Mouse (Mus musculus): ENCODE measurements at regions not wholly inside any gene's neighbourhood (a gene's known extent, or its start where the extent isn't known, plus 50 kb on each side); places are given as distances from the start of the nearest gene placed in this dataset.

DNA sequence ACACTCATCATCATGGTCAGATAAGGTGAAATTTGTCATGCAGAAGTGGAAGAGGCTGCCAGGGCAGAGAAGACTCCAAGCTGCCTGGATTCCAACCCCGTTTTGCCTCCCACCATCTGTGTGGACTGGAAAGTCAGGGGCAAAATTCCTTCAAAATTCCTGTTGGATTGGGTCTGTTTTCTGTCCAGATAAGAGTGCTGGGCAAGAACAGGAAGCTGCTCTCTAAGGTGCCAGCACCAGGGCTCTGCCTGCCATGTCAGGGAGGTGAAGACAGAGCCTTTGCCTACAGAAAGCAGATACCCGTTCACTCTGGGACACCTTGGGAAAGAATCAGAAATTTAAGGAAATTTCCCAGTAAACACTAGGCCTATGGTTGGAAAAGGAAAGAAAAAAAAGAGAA, 112.5 kb upstream of the Sash1 start:
- Histone ChIP-seq H3K27ac (ENCODE audit: insufficient read depth, low read depth, low read length) (no peak overlapping the region), H3K4me1 (ENCODE audit: control insufficient read depth, insufficient read depth, low read length) (peaks cover 19% of the 10 kb centered on the region), H3K4me3 (ENCODE audit: insufficient read depth, low read length) (no peak overlapping the region)
- no peak for TF ChIP-seq POLR2A (IDR thresholded peaks at IDR 0.05; ENCODE audit: borderline replicate concordance, low read depth, low read length)
- no peak for TF ChIP-seq CTCF (IDR thresholded peaks at IDR 0.05; ENCODE audit: low read depth, low read length)

DNA sequence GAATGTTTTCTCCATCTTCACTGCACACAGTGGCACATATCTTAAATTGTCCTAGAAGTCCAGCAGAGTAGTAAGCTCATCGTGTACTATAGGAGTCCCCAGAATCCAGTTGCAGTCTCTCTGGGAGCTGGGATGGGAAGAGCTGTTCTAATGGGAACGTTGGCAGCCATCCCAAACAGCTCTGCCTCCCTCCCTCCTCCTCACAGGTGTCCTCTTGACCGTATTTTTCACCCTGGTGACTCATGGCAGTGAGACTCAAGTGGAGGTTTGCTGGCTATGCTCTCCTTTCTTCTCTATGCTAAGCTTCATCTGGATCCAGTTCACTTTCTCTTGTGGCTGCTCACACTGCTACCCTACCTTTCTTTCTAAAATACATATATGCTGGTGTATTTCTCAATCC, 109.2 kb upstream of the Sash1 start:
- no peak overlapping the region for H3K27ac ChIP-seq (ENCODE audit: insufficient read depth, low read depth, low read length)
- no peak overlapping the region for H3K4me3 ChIP-seq (ENCODE audit: insufficient read depth, low read length)
- TF ChIP-seq CTCF (IDR thresholded peaks at IDR 0.05; ENCODE audit: low read depth, low read length) (no peak), POLR2A (IDR thresholded peaks at IDR 0.05; ENCODE audit: borderline replicate concordance, low read depth, low read length) (no peak)
- H3K4me1 ChIP-seq (ENCODE audit: control insufficient read depth, insufficient read depth, low read length): peaks cover 19% of the 10 kb centered on the region

DNA sequence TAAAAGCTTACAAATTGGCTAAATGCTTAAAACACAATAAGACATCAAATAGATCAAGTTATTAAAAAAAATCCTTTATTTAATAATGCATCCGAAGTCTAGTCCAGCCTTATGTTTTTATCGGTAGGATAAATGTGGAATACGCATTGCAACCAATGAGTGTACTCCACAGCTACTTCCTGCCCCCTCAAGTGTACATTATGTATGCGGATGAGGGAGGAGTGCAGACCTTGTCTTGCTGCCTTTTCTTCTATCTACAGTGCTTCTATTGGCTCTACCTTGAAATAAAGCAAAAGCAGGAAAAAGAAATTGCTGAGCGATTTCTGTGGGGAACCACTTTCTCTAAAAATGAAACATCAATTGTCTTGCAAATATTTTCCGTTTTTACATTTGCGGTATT, 100.5 kb upstream of the Sash1 start:
- Histone ChIP-seq H3K4me3 (ENCODE audit: insufficient read depth, low read length) (no peak overlapping the region), H3K4me1 (ENCODE audit: control insufficient read depth, insufficient read depth, low read length) (no peaks in the 10 kb centered on the region), H3K27ac (ENCODE audit: insufficient read depth, low read depth, low read length) (no peak overlapping the region)
- TF ChIP-seq CTCF (IDR thresholded peaks at IDR 0.05; ENCODE audit: low read depth, low read length): no peak
- no peak for TF ChIP-seq POLR2A (IDR thresholded peaks at IDR 0.05; ENCODE audit: borderline replicate concordance, low read depth, low read length)

DNA sequence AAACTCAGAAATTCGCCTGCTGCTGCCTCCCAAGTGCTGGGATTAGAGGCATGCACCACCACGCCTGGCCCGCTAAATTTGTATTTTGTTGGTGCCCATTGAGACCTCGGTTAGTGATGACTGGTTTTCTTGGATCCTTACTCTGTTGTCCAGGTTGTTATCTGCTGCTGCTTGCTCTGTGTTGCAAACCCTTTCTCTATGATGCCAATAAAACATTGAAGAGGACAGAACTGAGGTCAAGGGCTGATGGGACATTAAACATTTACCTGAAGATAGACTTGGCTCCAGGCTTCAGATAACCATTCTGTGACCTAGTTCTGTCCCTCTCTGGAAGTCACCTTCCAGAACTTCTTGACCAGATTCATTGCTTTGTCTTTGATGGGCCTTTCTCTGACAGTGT, 97.5 kb upstream of the Sash1 start:
- no peaks in the 10 kb centered on the region for H3K4me1 ChIP-seq (ENCODE audit: control insufficient read depth, insufficient read depth, low read length)
- TF ChIP-seq CTCF (IDR thresholded peaks at IDR 0.05; ENCODE audit: low read depth, low read length) (no peak), POLR2A (IDR thresholded peaks at IDR 0.05; ENCODE audit: borderline replicate concordance, low read depth, low read length) (no peak)
- no peak overlapping the region for H3K27ac ChIP-seq (ENCODE audit: insufficient read depth, low read depth, low read length)
- no peak overlapping the region for H3K4me3 ChIP-seq (ENCODE audit: insufficient read depth, low read length)

DNA sequence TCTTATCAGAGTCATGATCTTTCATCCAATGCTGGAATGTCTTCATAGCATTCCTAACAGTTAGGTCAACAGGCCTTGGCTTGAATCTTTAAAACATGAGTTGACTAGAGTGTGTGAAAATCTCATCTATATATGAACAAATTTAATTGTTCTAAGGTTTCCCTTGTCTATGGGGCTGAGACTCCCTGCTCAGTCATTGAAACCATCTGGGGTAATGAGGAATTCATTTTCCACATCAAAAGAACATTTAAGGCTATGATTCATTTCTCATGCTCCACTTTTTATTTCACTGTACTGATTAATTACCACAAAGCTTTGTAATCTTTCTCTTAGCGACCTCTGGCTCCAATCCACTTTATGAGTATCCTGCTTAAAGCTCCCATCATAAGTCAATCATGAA, 94.7 kb upstream of the Sash1 start:
- H3K27ac ChIP-seq (ENCODE audit: insufficient read depth, low read depth, low read length): no peak overlapping the region
- no peaks in the 10 kb centered on the region for H3K4me1 ChIP-seq (ENCODE audit: control insufficient read depth, insufficient read depth, low read length)
- no peak overlapping the region for H3K4me3 ChIP-seq (ENCODE audit: insufficient read depth, low read length)
- TF ChIP-seq CTCF (IDR thresholded peaks at IDR 0.05; ENCODE audit: low read depth, low read length): no peak
- TF ChIP-seq POLR2A (IDR thresholded peaks at IDR 0.05; ENCODE audit: borderline replicate concordance, low read depth, low read length): no peak

DNA sequence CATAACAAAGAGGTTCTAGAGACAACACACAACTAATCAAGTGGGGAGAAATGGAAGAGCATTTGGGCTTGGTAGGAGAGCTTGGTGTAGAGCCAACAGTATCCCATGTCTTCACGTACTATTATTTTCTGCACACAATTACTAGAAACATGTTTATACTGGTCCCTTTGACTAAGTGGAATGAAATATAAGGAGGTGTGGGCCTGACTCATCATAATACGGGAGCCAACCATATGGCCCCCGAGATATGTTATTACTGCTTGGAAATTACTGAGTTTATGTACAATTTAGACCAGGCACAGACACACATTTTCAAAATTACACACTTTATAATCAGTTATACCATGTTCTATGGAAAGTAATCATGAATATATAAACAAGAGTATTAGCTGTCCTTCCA, 92.7 kb upstream of the Sash1 start:
- Histone ChIP-seq H3K4me1 (ENCODE audit: control insufficient read depth, insufficient read depth, low read length) (peaks cover 2% of the 10 kb centered on the region; the same call in 1 of the 2 replicates), H3K4me3 (ENCODE audit: insufficient read depth, low read length) (no peak overlapping the region), H3K27ac (ENCODE audit: insufficient read depth, low read depth, low read length) (no peak overlapping the region)
- TF ChIP-seq CTCF (IDR thresholded peaks at IDR 0.05; ENCODE audit: low read depth, low read length) (no peak), POLR2A (IDR thresholded peaks at IDR 0.05; ENCODE audit: borderline replicate concordance, low read depth, low read length) (no peak)

DNA sequence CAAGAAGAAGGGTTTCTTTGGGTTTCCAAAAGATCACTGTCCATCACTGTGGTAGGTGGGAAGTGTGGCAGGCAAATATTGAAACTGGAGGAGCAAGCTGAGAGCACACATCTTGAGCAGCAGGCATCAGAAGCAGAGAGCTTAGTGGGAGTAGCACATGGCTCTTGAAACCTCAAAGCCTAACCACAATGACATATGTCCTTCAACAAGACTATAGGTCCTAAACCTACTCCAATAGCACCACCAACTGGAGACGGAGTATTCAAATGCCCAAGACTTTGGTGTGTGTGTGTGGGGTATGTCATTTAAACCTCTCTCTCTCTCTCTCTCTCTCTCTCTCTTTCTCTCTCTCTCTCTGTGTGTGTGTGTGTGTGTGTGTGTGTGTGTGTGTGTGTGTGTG, 88.1 kb upstream of the Sash1 start:
- H3K4me1 ChIP-seq (ENCODE audit: control insufficient read depth, insufficient read depth, low read length): peaks cover 11% of the 10 kb centered on the region
- no peak for TF ChIP-seq POLR2A (IDR thresholded peaks at IDR 0.05; ENCODE audit: borderline replicate concordance, low read depth, low read length)
- no peak for TF ChIP-seq CTCF (IDR thresholded peaks at IDR 0.05; ENCODE audit: low read depth, low read length)
- no peak overlapping the region for H3K4me3 ChIP-seq (ENCODE audit: insufficient read depth, low read length)
- H3K27ac ChIP-seq (ENCODE audit: insufficient read depth, low read depth, low read length): no peak overlapping the region

DNA sequence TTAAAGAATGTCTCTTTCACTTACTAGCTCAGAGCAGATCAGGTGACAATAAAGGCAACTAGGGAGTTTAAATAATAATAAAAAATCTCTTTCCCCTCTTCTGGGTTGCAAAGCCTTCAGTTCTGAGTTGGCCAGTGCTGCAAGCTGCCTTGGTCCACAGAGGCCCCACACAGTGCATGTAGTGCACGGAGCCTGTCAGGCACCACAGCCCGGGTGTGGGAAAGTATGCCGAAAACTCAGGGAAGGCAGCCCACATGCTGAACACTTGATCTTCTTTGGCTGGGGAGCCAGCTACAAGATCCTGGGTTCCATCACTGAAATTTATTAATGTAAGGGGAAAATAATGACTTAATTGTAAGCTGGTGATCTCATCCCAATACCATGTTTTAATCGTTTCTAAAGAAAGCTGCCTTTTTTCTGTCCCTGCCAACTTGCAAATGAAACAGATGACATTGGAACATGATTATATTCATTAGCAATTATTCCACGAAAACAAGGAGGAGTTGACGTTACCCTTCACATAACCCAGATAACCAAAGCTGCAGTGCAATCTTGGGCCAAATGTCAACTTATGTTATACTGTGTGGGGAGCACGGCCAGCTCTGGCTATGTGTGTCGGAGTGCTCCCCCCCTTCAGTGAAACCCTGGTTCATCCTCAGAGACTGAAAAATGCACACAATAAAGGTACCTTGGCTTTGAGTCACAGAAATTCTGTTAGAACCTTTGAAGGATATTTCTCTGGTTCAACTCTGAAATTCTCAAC, 87.1 kb upstream of the Sash1 start:
- Histone ChIP-seq H3K4me1 (ENCODE audit: control insufficient read depth, insufficient read depth, low read length) (peaks cover 11% of the 10 kb centered on the region), H3K27ac (ENCODE audit: insufficient read depth, low read depth, low read length) (no peak overlapping the region), H3K4me3 (ENCODE audit: insufficient read depth, low read length) (no peak overlapping the region)
- TF ChIP-seq POLR2A (IDR thresholded peaks at IDR 0.05; ENCODE audit: borderline replicate concordance, low read depth, low read length): no peak
- TF ChIP-seq CTCF (IDR thresholded peaks at IDR 0.05; ENCODE audit: low read depth, low read length): no peak

DNA sequence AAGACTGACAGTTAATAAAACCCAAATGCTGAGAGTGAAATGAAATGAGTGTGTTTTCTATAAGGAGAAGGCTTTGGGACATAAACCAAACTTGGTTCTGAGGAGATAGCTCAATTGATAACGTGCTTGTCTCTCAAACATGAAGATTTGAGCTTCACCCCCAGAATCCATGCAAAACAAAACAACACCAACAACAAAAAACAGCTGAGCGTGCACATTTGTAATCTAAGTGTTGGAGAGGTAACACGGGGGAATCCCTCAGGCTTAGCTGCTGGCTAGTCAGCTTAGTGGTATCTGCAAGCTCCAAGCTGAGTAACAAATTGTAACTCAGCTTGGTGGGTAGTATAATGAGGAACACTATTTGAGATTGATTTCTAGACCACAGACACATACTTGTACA, 84.9 kb upstream of the Sash1 start:
- Histone ChIP-seq H3K27ac (ENCODE audit: insufficient read depth, low read depth, low read length) (no peak overlapping the region), H3K4me1 (ENCODE audit: control insufficient read depth, insufficient read depth, low read length) (peaks cover 11% of the 10 kb centered on the region), H3K4me3 (ENCODE audit: insufficient read depth, low read length) (no peak overlapping the region)
- TF ChIP-seq POLR2A (IDR thresholded peaks at IDR 0.05; ENCODE audit: borderline replicate concordance, low read depth, low read length) (no peak), CTCF (IDR thresholded peaks at IDR 0.05; ENCODE audit: low read depth, low read length) (no peak)

DNA sequence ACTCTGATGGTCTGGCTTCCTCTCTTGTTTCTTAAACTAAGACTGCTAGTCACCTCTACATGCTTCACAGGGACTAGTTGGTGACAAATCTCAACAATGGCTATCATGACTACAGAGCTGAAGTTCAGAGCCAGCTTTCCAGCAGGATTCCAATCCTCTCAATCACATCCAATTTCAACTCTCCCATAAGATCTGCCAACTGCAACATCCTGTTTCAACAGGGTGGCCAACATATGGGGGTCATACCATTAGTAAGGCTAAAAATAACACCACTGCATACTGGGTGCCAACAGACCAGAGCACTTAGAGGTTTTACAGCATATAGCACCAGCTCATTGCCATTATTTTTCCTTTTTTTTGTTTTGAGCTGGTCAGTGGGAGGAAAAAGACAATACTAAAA, 83.7 kb upstream of the Sash1 start:
- Histone ChIP-seq H3K4me3 (ENCODE audit: insufficient read depth, low read length) (no peak overlapping the region), H3K27ac (ENCODE audit: insufficient read depth, low read depth, low read length) (no peak overlapping the region), H3K4me1 (ENCODE audit: control insufficient read depth, insufficient read depth, low read length) (peaks cover 11% of the 10 kb centered on the region)
- TF ChIP-seq POLR2A (IDR thresholded peaks at IDR 0.05; ENCODE audit: borderline replicate concordance, low read depth, low read length) (no peak), CTCF (IDR thresholded peaks at IDR 0.05; ENCODE audit: low read depth, low read length) (no peak)
